Mouse (Mus musculus) cerebellum, adult 11 months (tissue): Measurements from ENCODE around the gene Ninj2.
"Not testable (repeated sequence)": the region's sequence is repeated elsewhere in the genome, so short reads cannot be mapped to it uniquely, and the experiment has no call there.

ENCODE experiments used
- DNase-seq: peaks from one replicate; pipeline ENCODE4 v3.0.0; 2022

Ninj2 gene

GRCm38 (mm10) chr6:120093100-120093499, at the start of gene Ninj2:
TSS of gene Ninj2 (plus strand) at chr6:120093350.
- no peak for DNase-seq

- DNase-seq = no peak
Observed at GRCm38 (mm10) chr6:120045406-120045805, 47.7 kb upstream of the Ninj2 start.

- DNase-seq = no peak
Observed at GRCm38 (mm10) chr6:120047705-120048292, 45.4 kb upstream of the Ninj2 start.

GRCm38 (mm10) chr6:120054412-120054811, 38.7 kb upstream of the Ninj2 start:
- no peak for DNase-seq

- DNase-seq = no peak
Observed at GRCm38 (mm10) chr6:120055666-120056540, 37.2 kb upstream of the Ninj2 start.

GRCm38 (mm10) chr6:120062934-120063333, 30.2 kb upstream of the Ninj2 start:
- DNase-seq = no peak

- no peak for DNase-seq
Observed at GRCm38 (mm10) chr6:120064627-120065026, 28.5 kb upstream of the Ninj2 start.

- DNase-seq = no peak
Observed at GRCm38 (mm10) chr6:120065552-120066177, 27.5 kb upstream of the Ninj2 start.

GRCm38 (mm10) chr6:120069546-120069945, 23.6 kb upstream of the Ninj2 start:
- no peak for DNase-seq

- DNase-seq = no peak
Observed at GRCm38 (mm10) chr6:120072630-120073029, 20.5 kb upstream of the Ninj2 start.

GRCm38 (mm10) chr6:120076619-120077450, 16.3 kb upstream of the Ninj2 start:
- no peak for DNase-seq

GRCm38 (mm10) chr6:120079547-120079946, 13.6 kb upstream of the Ninj2 start:
- DNase-seq = no peak

- no peak for DNase-seq
Observed at GRCm38 (mm10) chr6:120081516-120081915, 11.6 kb upstream of the Ninj2 start.

- DNase-seq = no peak
Observed at GRCm38 (mm10) chr6:120082251-120082950, 10.7 kb upstream of the Ninj2 start.

GRCm38 (mm10) chr6:120082951-120083411, 10.2 kb upstream of the Ninj2 start:
- no peak for DNase-seq

GRCm38 (mm10) chr6:120083442-120083841, 9.7 kb upstream of the Ninj2 start:
- no peak for DNase-seq

GRCm38 (mm10) chr6:120084983-120085382, 8.2 kb upstream of the Ninj2 start:
- DNase-seq = no peak

GRCm38 (mm10) chr6:120085832-120086231, 7.3 kb upstream of the Ninj2 start:
- DNase-seq = no peak

- not testable (repeated sequence) for DNase-seq
Observed at GRCm38 (mm10) chr6:120087041-120087440, 6.1 kb upstream of the Ninj2 start.

GRCm38 (mm10) chr6:120090712-120091248, 2.4 kb upstream of the Ninj2 start:
- no peak for DNase-seq

- no peak for DNase-seq
Observed at GRCm38 (mm10) chr6:120091956-120092355, 1.2 kb upstream of the Ninj2 start.
